Mouse (Mus musculus): ENCODE results near the gene Sh3bgrl2.

DNA sequence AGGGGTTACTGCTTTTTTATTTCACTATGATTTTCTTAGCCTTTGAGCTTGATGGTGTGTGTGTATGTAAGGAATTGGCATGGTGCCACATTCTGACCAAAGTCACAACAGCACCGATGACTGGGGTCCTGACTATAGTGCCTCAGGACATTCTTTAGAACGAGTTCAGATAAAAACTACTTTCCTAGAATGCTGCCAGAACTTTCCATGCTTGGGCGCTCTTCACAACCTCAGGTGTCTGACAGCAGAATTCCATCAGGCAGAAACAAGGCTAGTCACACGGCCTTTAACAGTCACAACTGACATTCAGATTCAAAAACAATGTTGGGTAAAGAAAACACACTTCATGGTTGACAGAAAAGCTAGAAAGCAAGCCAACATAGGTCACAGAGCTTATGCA is 95.0 kb downstream of the Sh3bgrl2 start:
- TF ChIP-seq CTCF (IDR thresholded peaks at IDR 0.05; ENCODE audit: control insufficient read depth, insufficient read depth, insufficient replicate concordance, low read depth, low read length) (no peak), POLR2A (IDR thresholded peaks at IDR 0.05; ENCODE audit: control insufficient read depth, low read depth, low read length) (no peak)

Measured in testis, adult 2 months (tissue).